Mouse (Mus musculus): ENCODE measurements at regions not wholly inside any gene's neighbourhood (a gene's known extent, or its start where the extent isn't known, plus 50 kb on each side); places are given as distances from the start of the nearest gene placed in this dataset.

- dilution Hi-C loops (cut with MboI; ENCODE audit: extremely low pct_ligation_motif_present, extremely low pct_unique_long_range_greater_than_20kb, low sequenced_read_pairs) = no loop called here
- Histone ChIP-seq H3K27ac (ENCODE audit: insufficient read depth, low read depth) (no peak overlapping the region), H3K9me3 (replicated peaks; ENCODE audit: low read length) (no peaks in the 10 kb centered on the region), H3K79me2 (replicated peaks; ENCODE audit: control insufficient read depth, extremely low read depth, insufficient read depth, poor library complexity, severe bottlenecking) (no peaks in the 10 kb centered on the region), H3K4me2 (ENCODE audit: insufficient read depth, low read depth, poor library complexity, severe bottlenecking) (no peak overlapping the region), H3K27me3 (replicated peaks) (no peaks in the 10 kb centered on the region), H3K4me3 (replicated peaks in 1 of 3; ENCODE audit: low read depth in 2 of 3, low read length in 2 of 3, poor library complexity in 1 of 3) (no peak overlapping the region), H3K36me3 (replicated peaks in 1 of 2; ENCODE audit: control insufficient read depth in 1 of 2, insufficient read depth in 1 of 2, low read length in 1 of 2) (no peaks in the 10 kb centered on the region), H3K9ac (ENCODE audit: insufficient read depth, low read depth) (no peak overlapping the region), H3K4me1 (ENCODE audit: control insufficient read depth in 1 of 2, insufficient read depth in 2 of 2) (no peaks in the 10 kb centered on the region)
- no peak for DNase-seq (ENCODE audit: extremely low read depth)
- in situ Hi-C loops (cut with MboI; ENCODE audit: low pct_ligation_motif_present, low pct_unique_long_range_greater_than_20kb, low sequenced_read_pairs) = no loop called here
- TF ChIP-seq BHLHE40 (IDR thresholded peaks at IDR 0.05; ENCODE audit: low read depth, low read length) (no peak), MEF2A (IDR thresholded peaks at IDR 0.05; ENCODE audit: borderline replicate concordance, low read depth, low read length) (no peak), EP300 (IDR thresholded peaks at IDR 0.05; ENCODE audit: low read length) (no peak), HCFC1 (IDR thresholded peaks at IDR 0.05; ENCODE audit: low read depth, low read length) (no peak)
These were observed 618.2 kb upstream of the Alcam start for GRCm38 (mm10) chr16:53071887-53072682.

- in situ Hi-C loops (cut with MboI; ENCODE audit: low pct_ligation_motif_present, low pct_unique_long_range_greater_than_20kb, low sequenced_read_pairs) (no loop called here), dilution Hi-C loops (cut with MboI; ENCODE audit: extremely low pct_ligation_motif_present, extremely low pct_unique_long_range_greater_than_20kb, low sequenced_read_pairs) (no loop called here)
- no peak for DNase-seq (ENCODE audit: extremely low read depth)
- Histone ChIP-seq H3K36me3 (replicated peaks in 1 of 2; ENCODE audit: control insufficient read depth in 1 of 2, insufficient read depth in 1 of 2, low read length in 1 of 2) (no peaks in the 10 kb centered on the region), H3K4me1 (ENCODE audit: control insufficient read depth in 1 of 2, insufficient read depth in 2 of 2) (0 out of 4 replicates have a peak, but pooled peaks cover 0 to 2% of the 10 kb centered on the region in 2 experiments), H3K79me2 (replicated peaks; ENCODE audit: control insufficient read depth, extremely low read depth, insufficient read depth, poor library complexity, severe bottlenecking) (no peaks in the 10 kb centered on the region), H3K27me3 (replicated peaks) (no peaks in the 10 kb centered on the region), H3K4me3 (replicated peaks in 1 of 3; ENCODE audit: low read depth in 2 of 3, low read length in 2 of 3, poor library complexity in 1 of 3) (no peak overlapping the region), H3K4me2 (ENCODE audit: insufficient read depth, low read depth, poor library complexity, severe bottlenecking) (no peak overlapping the region), H3K9me3 (replicated peaks; ENCODE audit: low read length) (no peaks in the 10 kb centered on the region), H3K27ac (ENCODE audit: insufficient read depth, low read depth) (no peak overlapping the region), H3K9ac (ENCODE audit: insufficient read depth, low read depth) (no peak overlapping the region)
- TF ChIP-seq CHD2 (IDR thresholded peaks at IDR 0.05; ENCODE audit: low read length) (no peak), RAD21 (IDR thresholded peaks at IDR 0.05; ENCODE audit: low read depth, low read length) (no peak), POLR2AphosphoS2 (IDR thresholded peaks at IDR 0.05; ENCODE audit: low read depth, low read length) (no peak), CTCF (conservative IDR thresholded peaks at IDR 0.05 in 1 of 2, IDR thresholded peaks at IDR 0.05 in 1 of 2; ENCODE audit: low read depth in 2 of 2, low read length in 2 of 2) (no peak), KAT2A (IDR thresholded peaks at IDR 0.05; ENCODE audit: insufficient replicate concordance, low read length) (no peak), UBTF (IDR thresholded peaks at IDR 0.05; ENCODE audit: low read depth, low read length) (no peak)
These were observed 610.3 kb upstream of the Alcam start for GRCm38 (mm10) chr16:53064151-53064550.

GRCm38 (mm10) chr16:53063061-53063460 lies 609.2 kb upstream of the Alcam start:
- dilution Hi-C loops (cut with MboI; ENCODE audit: extremely low pct_ligation_motif_present, extremely low pct_unique_long_range_greater_than_20kb, low sequenced_read_pairs) = no loop called here
- Histone ChIP-seq H3K4me3 (replicated peaks in 1 of 3; ENCODE audit: low read depth in 2 of 3, low read length in 2 of 3, poor library complexity in 1 of 3) (no peak overlapping the region), H3K4me2 (ENCODE audit: insufficient read depth, low read depth, poor library complexity, severe bottlenecking) (no peak overlapping the region), H3K36me3 (replicated peaks in 1 of 2; ENCODE audit: control insufficient read depth in 1 of 2, insufficient read depth in 1 of 2, low read length in 1 of 2) (no peaks in the 10 kb centered on the region), H3K4me1 (ENCODE audit: control insufficient read depth in 1 of 2, insufficient read depth in 2 of 2) (0 out of 4 replicates have a peak, but pooled peaks cover 0 to 2% of the 10 kb centered on the region in 2 experiments), H3K9ac (ENCODE audit: insufficient read depth, low read depth) (no peak overlapping the region), H3K79me2 (replicated peaks; ENCODE audit: control insufficient read depth, extremely low read depth, insufficient read depth, poor library complexity, severe bottlenecking) (no peaks in the 10 kb centered on the region), H3K27me3 (replicated peaks) (no peaks in the 10 kb centered on the region), H3K9me3 (replicated peaks; ENCODE audit: low read length) (no peaks in the 10 kb centered on the region), H3K27ac (ENCODE audit: insufficient read depth, low read depth) (no peak overlapping the region)
- no peak for DNase-seq (ENCODE audit: extremely low read depth)
- in situ Hi-C loops (cut with MboI; ENCODE audit: low pct_ligation_motif_present, low pct_unique_long_range_greater_than_20kb, low sequenced_read_pairs) = no loop called here
- TF ChIP-seq GABPA (IDR thresholded peaks at IDR 0.05; ENCODE audit: insufficient replicate concordance, low read depth, low read length) (no peak), E2F4 (IDR thresholded peaks at IDR 0.05; ENCODE audit: insufficient replicate concordance, low read depth, low read length) (no peak), MEF2A (IDR thresholded peaks at IDR 0.05; ENCODE audit: borderline replicate concordance, low read depth, low read length) (no peak), NELFE (IDR thresholded peaks at IDR 0.05; ENCODE audit: low read depth, low read length) (no peak), NRF1 (IDR thresholded peaks at IDR 0.05; ENCODE audit: low read depth, low read length) (no peak), POLR2AphosphoS2 (IDR thresholded peaks at IDR 0.05; ENCODE audit: low read depth, low read length) (no peak), CHD2 (IDR thresholded peaks at IDR 0.05; ENCODE audit: low read length) (no peak), CTCF (conservative IDR thresholded peaks at IDR 0.05 in 1 of 2, IDR thresholded peaks at IDR 0.05 in 1 of 2; ENCODE audit: low read depth in 2 of 2, low read length in 2 of 2) (no peak), USF2 (conservative IDR thresholded peaks at IDR 0.05; ENCODE audit: low read depth, low read length) (no peak), ZC3H11A (IDR thresholded peaks at IDR 0.05; ENCODE audit: low read depth, low read length) (no peak), RCOR1 (conservative IDR thresholded peaks at IDR 0.05; ENCODE audit: low read depth, low read length) (no peak), SIN3A (IDR thresholded peaks at IDR 0.05; ENCODE audit: low read length) (no peak), MAZ (IDR thresholded peaks at IDR 0.05; ENCODE audit: low read depth, low read length) (no peak), MAX (IDR thresholded peaks at IDR 0.05; ENCODE audit: low read length) (no peak), ZMIZ1 (IDR thresholded peaks at IDR 0.05; ENCODE audit: low read depth, low read length) (no peak), PAX5 (IDR thresholded peaks at IDR 0.05; ENCODE audit: low read length) (no peak), MYC (IDR thresholded peaks at IDR 0.05; ENCODE audit: low read depth, low read length) (no peak), HCFC1 (IDR thresholded peaks at IDR 0.05; ENCODE audit: low read depth, low read length) (no peak), ELF1 (IDR thresholded peaks at IDR 0.05; ENCODE audit: low read depth, low read length) (no peak)
